Mouse (Mus musculus): Measurements from ENCODE around the gene Slc4a8. TPM values are rescaled to one million over a fixed set of nuclear protein-coding genes. Genes with fewer than 3 reads are reported as not detected.

The Slc4a8 gene
- total RNA-seq, 2 experiments from 2014 or later, result 74.4 to 77.9 TPM

GRCm38 (mm10) chr15:100739442-100739841, 22.1 kb upstream of the Slc4a8 start:
- DNase-seq (ENCODE audit: low spot score in 2 of 2), result no peak

GRCm38 (mm10) chr15:100743238-100743637, 18.3 kb upstream of the Slc4a8 start:
- no peak for DNase-seq (ENCODE audit: low spot score in 2 of 2)

- no peak for DNase-seq (ENCODE audit: low spot score in 2 of 2)
Measured at GRCm38 (mm10) chr15:100746478-100747120, 14.9 kb upstream of the Slc4a8 start.

GRCm38 (mm10) chr15:100747121-100747963, 14.2 kb upstream of the Slc4a8 start:
- no peak for DNase-seq (ENCODE audit: low spot score in 2 of 2)

- DNase-seq (ENCODE audit: low spot score in 2 of 2), result no peak
Measured at GRCm38 (mm10) chr15:100748584-100748983, 13.0 kb upstream of the Slc4a8 start.

GRCm38 (mm10) chr15:100749751-100750538, 11.6 kb upstream of the Slc4a8 start:
- peak in 1 of 2 experiments; percentile 40 for DNase-seq (ENCODE audit: low spot score in 2 of 2)

- no peak for DNase-seq (ENCODE audit: low spot score in 2 of 2)
Measured at GRCm38 (mm10) chr15:100752439-100752838, 9.1 kb upstream of the Slc4a8 start.

- no peak for DNase-seq (ENCODE audit: low spot score in 2 of 2)
Measured at GRCm38 (mm10) chr15:100753045-100753444, 8.5 kb upstream of the Slc4a8 start.

GRCm38 (mm10) chr15:100754041-100754440, 7.5 kb upstream of the Slc4a8 start:
- no peak for DNase-seq (ENCODE audit: low spot score in 2 of 2)

- no peak for DNase-seq (ENCODE audit: low spot score in 2 of 2)
Measured at GRCm38 (mm10) chr15:100754805-100755497, 6.6 kb upstream of the Slc4a8 start.

GRCm38 (mm10) chr15:100755498-100755859, 6.1 kb upstream of the Slc4a8 start:
- no peak for DNase-seq (ENCODE audit: low spot score in 2 of 2)

- no peak for DNase-seq (ENCODE audit: low spot score in 2 of 2)
Measured at GRCm38 (mm10) chr15:100755881-100756624, 5.5 kb upstream of the Slc4a8 start.

- DNase-seq (ENCODE audit: low spot score in 2 of 2), result peak in 1 of 2 experiments; percentile 77
Measured at GRCm38 (mm10) chr15:100757527-100757978, 4.0 kb upstream of the Slc4a8 start.

- no peak for DNase-seq (ENCODE audit: low spot score in 2 of 2)
Measured at GRCm38 (mm10) chr15:100759286-100759685, 2.3 kb upstream of the Slc4a8 start.

GRCm38 (mm10) chr15:100761036-100761418, 520 bp upstream of the Slc4a8 start:
- no peak for DNase-seq (ENCODE audit: low spot score in 2 of 2)

GRCm38 (mm10) chr15:100762649-100763048, 1.1 kb downstream of the Slc4a8 start:
- peak in 1 of 2 experiments; percentile 19 for DNase-seq (ENCODE audit: low spot score in 2 of 2)

- DNase-seq (ENCODE audit: low spot score in 2 of 2), result no peak
Measured at GRCm38 (mm10) chr15:100764163-100764951, 2.8 kb downstream of the Slc4a8 start.

- DNase-seq (ENCODE audit: low spot score in 2 of 2), result no peak
Measured at GRCm38 (mm10) chr15:100766826-100767225, 5.3 kb downstream of the Slc4a8 start.

- no peak for DNase-seq (ENCODE audit: low spot score in 2 of 2)
Measured at GRCm38 (mm10) chr15:100767851-100768250, 6.3 kb downstream of the Slc4a8 start.

All from layer of hippocampus, adult 18-20 months (tissue).